Mouse (Mus musculus) ES-E14 (cell line): Measurements from ENCODE around the gene Crym.

ENCODE experiments used
- CHD2 ChIP-seq: IDR thresholded peaks from 2 replicates; pipeline ENCODE4 v1.6.1; 2014; ENCODE audit warnings: mild to moderate bottlenecking, low read depth, low read length, inconsistent platforms
- HCFC1 ChIP-seq: IDR thresholded peaks from 2 replicates; pipeline ENCODE4 v1.6.1; 2012; ENCODE audit warnings: low read length, inconsistent platforms, borderline replicate concordance; ENCODE audit not compliant: insufficient read depth
- MAFK ChIP-seq: IDR thresholded peaks from 2 replicates; pipeline ENCODE4 v1.6.1; 2014; ENCODE audit warnings: mild to moderate bottlenecking, low read depth, low read length, inconsistent platforms; ENCODE audit not compliant: insufficient read depth
- ZC3H11A ChIP-seq: IDR thresholded peaks from 2 replicates; pipeline ENCODE4 v1.6.1; 2012; ENCODE audit warnings: low read depth, mild to moderate bottlenecking, inconsistent platforms, low read length, borderline replicate concordance
- ZNF384 ChIP-seq: IDR thresholded peaks from 2 replicates; pipeline ENCODE4 v1.6.1; 2012; ENCODE audit warnings: low read depth, low read length, inconsistent platforms

GRCm38 (mm10) chr7:120188946-120189345 is 13.0 kb downstream of the Crym start:
- TF ChIP-seq ZNF384, result no peak
- TF ChIP-seq HCFC1, result no peak
- no peak for TF ChIP-seq ZC3H11A
- no peak for TF ChIP-seq CHD2
- TF ChIP-seq MAFK, result no peak
